In genomic region chr9:77583302-77583701, GRCm38 (mm10) we compare ENCODE assay signal across 17 mouse cellular contexts. TPM values are rescaled to one million over a fixed set of nuclear protein-coding genes. Genes with fewer than 3 reads are reported as not detected.
DNase-seq lines count a peak whose midpoint lies in the region.
"Had no signal": no experiment of that assay in that cellular context is flagged by ENCODE, and none has a peak within 500 bp of the region (broad histone marks: within the 10 kb centered on the region; RNA-seq: fewer than 3 reads in every experiment).

No protein-coding gene starts in this region.

- peak; percentile 10 for DNase-seq in embryo, embryonic 10 days (ENCODE audit: low spot score)
- DNase-seq in embryo, embryonic 9.5 days (ENCODE audit: extremely low spot score), result no peak
- DNase-seq in retina, postnatal 1 day, result peak; percentile 49
- DNase-seq in retina, embryonic 14.5 days (ENCODE audit: low spot score), result no peak
- no peak for DNase-seq in left cerebral cortex, adult 8-10 months (ENCODE audit: low spot score in 2 of 2)
- DNase-seq: adrenal gland, adult 8-10 months; adrenal gland, postnatal 14 days; adrenal gland, postnatal 36 days; B cell, adult 2 months; cerebellum, adult 11-12 months; cerebellum, adult 2 months; cerebellum, adult 9-10 months; cerebellum, postnatal 10 days; cerebellum, postnatal 25 days; embryo, embryonic 11 days; forebrain, postnatal 0 days had no signal

RNA-seq across cellular contexts. Expression of gene Lrrc1, which starts 38.6 kb away (rescaled TPM):
- total RNA-seq in left cerebral cortex, adult 8-10 months (2022), result 10 to 100 TPM in 1 of 4 experiments, 1 to 10 TPM in 3; 9.5 to 10.3 (median 9.7) TPM

RNA-seq across cellular contexts. Expression of gene Klhl31, which starts 53.0 kb away (rescaled TPM):
- total RNA-seq in left cerebral cortex, adult 8-10 months (2022), result under 1 TPM; 0.14 to 0.43 (median 0.29) TPM
- total RNA-seq: adrenal gland, postnatal 36 days; CH12.LX had no signal

Comparison
In these comparisons a context has a peak if more than half of its experiments do, and no peak if none do; other contexts are left out.
1. DNase-seq: peak in embryo, embryonic 10 days (single experiment) and retina, postnatal 1 day (single experiment); none in embryo, embryonic 9.5 days (single experiment), retina, embryonic 14.5 days (single experiment) and left cerebral cortex, adult 8-10 months (0 of 2).